Mouse (Mus musculus) liver, embryonic 15.5 days (tissue): ENCODE data around the gene Angptl8. TPM values are rescaled to one million over a fixed set of nuclear protein-coding genes. Genes with fewer than 3 reads are reported as not detected.
"Not testable (repeated sequence)": the region's sequence is repeated elsewhere in the genome, so short reads cannot be mapped to it uniquely, and the experiment has no call there.

ENCODE experiments used
- ATAC-seq: fragments of 200-750 bp; cut with Nextera tagmentation; 2 replicates; pipeline ENCODE4 v1.8.0; 2017; ENCODE audit warnings: moderate number of reproducible peaks, mild to moderate bottlenecking, moderate library complexity; ENCODE audit not compliant: insufficient read depth
- H3K27ac ChIP-seq: fragments of 300-500 bp; sonication (generic); replicated peaks from 2 replicates; pipeline ENCODE4 v1.5.1; 2015; ENCODE audit warnings: mild to moderate bottlenecking, inconsistent platforms
- H3K27me3 ChIP-seq: fragments of 300-500 bp; sonication (generic); 2 replicates; pipeline ENCODE4 v1.6.1; 2015; ENCODE audit warnings: mild to moderate bottlenecking, inconsistent platforms
- H3K36me3 ChIP-seq: fragments of 300-500 bp; sonication (generic); replicated peaks from 2 replicates; pipeline ENCODE4 v1.6.1; 2015; ENCODE audit warnings: moderate library complexity, mild to moderate bottlenecking, inconsistent platforms
- H3K4me1 ChIP-seq: fragments of 300-500 bp; sonication (generic); replicated peaks from 2 replicates; pipeline ENCODE4 v1.6.1; 2015; ENCODE audit warnings: inconsistent platforms
- H3K4me2 ChIP-seq: fragments of 300-500 bp; sonication (generic); 2 replicates; pipeline ENCODE4 v1.6.1; 2015; ENCODE audit warnings: moderate library complexity, mild to moderate bottlenecking, inconsistent platforms
- H3K4me3 ChIP-seq: fragments of 300-500 bp; sonication (generic); replicated peaks from 2 replicates; pipeline ENCODE4 v1.5.1; 2015; ENCODE audit warnings: mild to moderate bottlenecking, inconsistent platforms
- H3K9ac ChIP-seq: fragments of 300-500 bp; sonication (generic); 2 replicates; pipeline ENCODE4 v1.6.1; 2015; ENCODE audit warnings: moderate library complexity, mild to moderate bottlenecking, inconsistent platforms
- H3K9me3 ChIP-seq: fragments of 300-500 bp; sonication (generic); replicated peaks from 2 replicates; pipeline ENCODE4 v1.6.1; 2016; ENCODE audit warnings: inconsistent platforms
- WGBS: fragments of 180-500 bp; shearing (Covaris S2); methylation state at CpG from one replicate; pipeline ENCODE4 v1.1.7; 2015; ENCODE audit warnings: mixed read lengths; ENCODE audit not compliant: insufficient replicate concordance; 5-methylcytosine and 5-hydroxymethylcytosine counted together
- polyA plus RNA-seq: library from polyadenylated mRNA; unstranded; fragments of >200 nt; fragmentation: Nextera tagmentation; extraction: Ambion mirVana; gene quantifications from 2 replicates; pipeline ENCODE4 v1.2.1, GENCODE M21; 2015

Gene Angptl8
- 35.0 and 42.9 TPM in 2 replicates for polyA plus RNA-seq

GRCm38 (mm10) chr9:21835258-21835912 is at the start of gene Angptl8:
Angptl8 (plus strand) TSS chr9:21835510.
- Histone ChIP-seq H3K4me3 (peak within 1 kb of the TSS; percentile 48), H3K9me3 (no peaks in the 10 kb centered on the region), H3K4me2 (peak within 1 kb of the TSS; percentile 52), H3K27ac (peak within 1 kb of the TSS; percentile 75), H3K36me3 (peaks cover 4% of the 10 kb centered on the region), H3K4me1 (peaks cover 11% of the 10 kb centered on the region), H3K9ac (peak within 1 kb of the TSS; percentile 22; the same call in 1 of the 2 replicates), H3K27me3 (no peaks in the 10 kb centered on the region)
- WGBS, result 63% methylated on average over 15 of the region's 15 CpGs
- ATAC-seq, result peak; percentile 60

DNA sequence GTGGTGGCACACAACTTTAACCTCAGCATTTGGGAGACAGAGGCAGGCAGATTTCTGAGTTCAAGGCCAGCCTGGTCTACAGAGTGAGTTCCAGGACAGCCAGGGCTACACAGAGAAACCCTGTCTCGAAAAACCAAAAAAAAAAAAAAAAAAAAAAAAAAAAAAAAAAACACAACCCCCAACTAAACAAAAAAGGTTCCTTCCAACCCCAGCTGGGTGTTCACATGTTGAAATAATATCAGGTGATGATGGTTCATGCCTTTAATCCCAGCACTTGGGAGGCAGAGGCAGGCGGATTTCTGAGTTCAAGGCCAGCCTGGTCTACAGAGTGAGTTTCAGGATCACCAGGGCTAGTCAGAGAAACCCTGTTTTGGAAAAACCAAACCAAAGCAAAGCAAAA is 49.0 kb upstream of the Angptl8 start:
- H3K4me3 ChIP-seq, H3K36me3 ChIP-seq, ATAC-seq, H3K9me3 ChIP-seq, H3K4me1 ChIP-seq, H3K9ac ChIP-seq, H3K4me2 ChIP-seq, H3K27me3 ChIP-seq, H3K27ac ChIP-seq: not testable (repeated sequence)
- 37% methylated on average over 2 of the region's 2 CpGs for WGBS

- no peak overlapping the region for H3K4me3 ChIP-seq
- H3K27ac ChIP-seq, result no peak overlapping the region
- H3K4me1 ChIP-seq, result 0 out of 2 replicates have a peak, but pooled peaks cover 4% of the 10 kb centered on the region
- H3K9ac ChIP-seq, result no peak overlapping the region
- peaks cover 6% of the 10 kb centered on the region; the same call in 1 of the 2 replicates for H3K36me3 ChIP-seq
- H3K4me2 ChIP-seq, result no peak overlapping the region
- 12% methylated on average over 6 of the region's 6 CpGs for WGBS
- ATAC-seq, result no peak
- H3K27me3 ChIP-seq, result no peaks in the 10 kb centered on the region
- H3K9me3 ChIP-seq, result no peaks in the 10 kb centered on the region
These were observed 48.4 kb upstream of the Angptl8 start for GRCm38 (mm10) chr9:21786906-21787305.

- Histone ChIP-seq H3K36me3 (peaks cover 6% of the 10 kb centered on the region; the same call in 1 of the 2 replicates), H3K9me3 (no peaks in the 10 kb centered on the region), H3K4me2 (no peak overlapping the region), H3K4me1 (peaks cover 9% of the 10 kb centered on the region), H3K9ac (no peak overlapping the region), H3K4me3 (no peak overlapping the region), H3K27ac (no peak overlapping the region), H3K27me3 (no peaks in the 10 kb centered on the region)
- no peak for ATAC-seq
- WGBS, result 74% methylated on average over 5 of the region's 5 CpGs
These were observed 47.7 kb upstream of the Angptl8 start for GRCm38 (mm10) chr9:21787654-21788053.

- Histone ChIP-seq H3K9ac (no peak overlapping the region), H3K4me2 (no peak overlapping the region), H3K27ac (no peak overlapping the region), H3K27me3 (no peaks in the 10 kb centered on the region), H3K9me3 (no peaks in the 10 kb centered on the region), H3K36me3 (peaks cover 6% of the 10 kb centered on the region; the same call in 1 of the 2 replicates), H3K4me3 (no peak overlapping the region), H3K4me1 (peaks cover 11% of the 10 kb centered on the region)
- no peak for ATAC-seq
- WGBS, result 71% methylated on average over 9 of the region's 9 CpGs
These were observed 47.1 kb upstream of the Angptl8 start for GRCm38 (mm10) chr9:21788234-21788633.

DNA sequence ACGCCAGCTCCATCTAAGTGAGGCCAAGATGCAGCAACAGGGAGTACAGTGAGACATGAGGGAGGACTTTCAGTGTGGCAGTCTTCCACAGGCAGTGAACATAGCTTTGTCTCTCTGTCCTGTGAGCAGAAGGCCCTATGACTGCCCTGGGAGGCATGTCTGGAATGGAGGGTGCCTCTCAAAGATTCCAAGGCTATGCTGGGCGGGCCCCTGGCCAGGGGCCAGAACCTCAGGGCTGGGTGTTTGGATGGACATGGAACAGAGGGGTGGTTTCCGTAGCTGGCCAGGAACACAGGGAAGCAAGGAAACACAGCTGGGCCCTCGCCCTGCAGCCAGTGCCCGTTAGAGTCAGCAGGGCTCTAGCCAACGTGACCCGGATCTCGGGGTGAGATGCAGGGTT is 43.4 kb upstream of the Angptl8 start:
- Histone ChIP-seq H3K27me3 (peaks cover 2% of the 10 kb centered on the region; the same call in 1 of the 2 replicates), H3K9ac (no peak overlapping the region), H3K4me1 (peaks cover 18% of the 10 kb centered on the region), H3K4me3 (no peak overlapping the region), H3K27ac (no peak overlapping the region), H3K4me2 (no peak overlapping the region), H3K9me3 (no peaks in the 10 kb centered on the region), H3K36me3 (peaks cover 23% of the 10 kb centered on the region)
- 71% methylated on average over 8 of the region's 8 CpGs for WGBS
- no peak for ATAC-seq

GRCm38 (mm10) chr9:21792644-21793043 is 42.7 kb upstream of the Angptl8 start:
- Histone ChIP-seq H3K4me2 (no peak overlapping the region), H3K27me3 (peaks cover 10% of the 10 kb centered on the region), H3K4me1 (peaks cover 25% of the 10 kb centered on the region), H3K4me3 (no peak overlapping the region), H3K36me3 (peaks cover 23% of the 10 kb centered on the region), H3K27ac (no peak overlapping the region), H3K9me3 (no peaks in the 10 kb centered on the region), H3K9ac (no peak overlapping the region)
- WGBS, result 24% methylated on average over 8 of the region's 8 CpGs
- ATAC-seq, result no peak

GRCm38 (mm10) chr9:21793507-21793906 is 41.8 kb upstream of the Angptl8 start:
- H3K4me2 ChIP-seq, H3K4me3 ChIP-seq, H3K9me3 ChIP-seq, H3K27ac ChIP-seq, H3K9ac ChIP-seq, ATAC-seq: not testable (repeated sequence)
- H3K27me3 ChIP-seq, result peaks cover 18% of the 10 kb centered on the region
- peaks cover 23% of the 10 kb centered on the region for H3K36me3 ChIP-seq
- peaks cover 34% of the 10 kb centered on the region for H3K4me1 ChIP-seq
- WGBS, result 76% methylated on average over 6 of the region's 6 CpGs

DNA sequence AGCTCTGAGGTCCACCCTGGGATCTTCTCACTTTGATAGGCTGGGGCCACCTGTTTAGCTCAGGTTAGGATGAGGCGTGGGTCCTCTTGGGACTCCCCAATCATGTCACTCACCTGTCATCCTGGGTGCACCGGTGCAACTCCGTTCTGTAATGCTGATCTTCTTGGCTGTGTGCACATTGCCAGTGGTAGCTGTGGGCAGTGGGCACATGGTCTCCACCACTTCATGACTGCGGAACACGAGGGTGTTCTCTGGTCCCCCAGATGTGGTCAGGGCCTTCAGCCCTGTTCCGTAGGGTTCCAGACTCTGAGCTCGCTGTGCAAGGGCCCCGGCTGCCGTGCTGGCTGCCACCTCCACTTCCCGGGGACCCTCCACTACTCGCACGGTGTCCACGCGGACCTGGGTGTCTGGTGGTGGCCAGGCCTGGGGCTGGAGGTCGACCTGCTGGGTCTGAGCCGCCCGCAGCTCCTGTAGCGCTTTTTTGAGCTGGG is 40.9 kb upstream of the Angptl8 start:
- Histone ChIP-seq H3K4me2 (no peak overlapping the region), H3K27ac (no peak overlapping the region), H3K4me3 (no peak overlapping the region), H3K27me3 (peaks cover 25% of the 10 kb centered on the region), H3K9me3 (no peaks in the 10 kb centered on the region), H3K36me3 (peaks cover 23% of the 10 kb centered on the region), H3K4me1 (peaks cover 42% of the 10 kb centered on the region), H3K9ac (no peak overlapping the region)
- 85% methylated on average over 18 of the region's 18 CpGs for WGBS
- ATAC-seq, result no peak

- Histone ChIP-seq H3K27me3 (peaks cover 25% of the 10 kb centered on the region), H3K9me3 (no peaks in the 10 kb centered on the region), H3K4me3 (no peak overlapping the region), H3K27ac (no peak overlapping the region), H3K36me3 (peaks cover 21% of the 10 kb centered on the region), H3K4me1 (peaks cover 47% of the 10 kb centered on the region), H3K4me2 (no peak overlapping the region), H3K9ac (no peak overlapping the region)
- WGBS, result 87% methylated on average over 25 of the region's 25 CpGs
- no peak for ATAC-seq
These were observed 40.4 kb upstream of the Angptl8 start for GRCm38 (mm10) chr9:21794925-21795324.

GRCm38 (mm10) chr9:21795579-21795978 is 39.7 kb upstream of the Angptl8 start:
- no peak for ATAC-seq
- no peak overlapping the region for H3K4me3 ChIP-seq
- peaks cover 52% of the 10 kb centered on the region for H3K4me1 ChIP-seq
- H3K36me3 ChIP-seq, result peaks cover 21% of the 10 kb centered on the region
- peaks cover 25% of the 10 kb centered on the region for H3K27me3 ChIP-seq
- no peak overlapping the region for H3K9ac ChIP-seq
- WGBS, result 81% methylated on average over 5 of the region's 5 CpGs
- H3K27ac ChIP-seq, result no peak overlapping the region
- H3K9me3 ChIP-seq, result no peaks in the 10 kb centered on the region
- H3K4me2 ChIP-seq, result no peak overlapping the region
